Mouse (Mus musculus) lung, postnatal 0 days (tissue): Measurements from ENCODE around the gene Tmem14a.

Source experiments
- CTCF ChIP-seq: IDR thresholded peaks from 2 replicates; pipeline ENCODE4 v1.5.1; 2016; ENCODE audit warnings: antibody characterized with exemption, mild to moderate bottlenecking
- EP300 ChIP-seq: IDR thresholded peaks from 2 replicates; pipeline ENCODE4 v1.6.1; 2016; ENCODE audit warnings: antibody characterized with exemption, mild to moderate bottlenecking, control low read depth

- no peak for TF ChIP-seq CTCF
- no peak for TF ChIP-seq EP300
These were observed 56.2 kb downstream of the Tmem14a start for GRCm38 (mm10) chr1:21274437-21275040.
